Mouse (Mus musculus): ENCODE measurements around the gene Ascl5. TPM values are rescaled to one million over a fixed set of nuclear protein-coding genes. Genes with fewer than 3 reads are reported as not detected.

Ascl5 gene
- polyA plus RNA-seq, 1 experiment from 2014 or later: not detected

- Histone ChIP-seq H3K4me1 (replicated peaks; ENCODE audit: control insufficient read depth, insufficient read depth, low read length) (no peaks in the 10 kb centered on the region), H3K36me3 (ENCODE audit: control insufficient read depth, insufficient read depth) (no peaks in the 10 kb centered on the region), H3K9ac (ENCODE audit: low read depth, low read length) (no peak overlapping the region), H3K4me3 (ENCODE audit: low read depth, low read length) (no peak overlapping the region), H3K27ac (ENCODE audit: low read depth, low read length) (no peak overlapping the region), H3K4me2 (replicated peaks; ENCODE audit: low read depth) (no peak overlapping the region), H3K27me3 (replicated peaks; ENCODE audit: control insufficient read depth, insufficient read depth, low read length) (peaks cover 45% of the 10 kb centered on the region), H3K9me3 (ENCODE audit: control insufficient read depth) (no peaks in the 10 kb centered on the region)
- WGBS: 10% methylated on average over 2 of the region's 2 CpGs
- ATAC-seq: no peak
- TF ChIP-seq CTCF (IDR thresholded peaks at IDR 0.05; ENCODE audit: low read depth): peak; percentile 76
Measured at GRCm38 (mm10) chr1:136047432-136047831, 3.2 kb upstream of the Ascl5 start.

- Histone ChIP-seq H3K27me3 (replicated peaks; ENCODE audit: control insufficient read depth, insufficient read depth, low read length) (peaks cover 40% of the 10 kb centered on the region), H3K27ac (ENCODE audit: low read depth, low read length) (no peak overlapping the region)
- WGBS: 71% methylated on average over 9 of the region's 9 CpGs
Measured at GRCm38 (mm10) chr1:136047894-136048293, 2.7 kb upstream of the Ascl5 start.

GRCm38 (mm10) chr1:136051013-136051315 is 360 bp downstream of the Ascl5 start:
- H3K4me3 ChIP-seq (ENCODE audit: low read depth, low read length): peak overlapping the region; percentile 21; the same call in 1 of the 2 replicates
- peaks cover 43% of the 10 kb centered on the region for H3K27me3 ChIP-seq (replicated peaks; ENCODE audit: control insufficient read depth, insufficient read depth, low read length)
- H3K9me3 ChIP-seq (ENCODE audit: control insufficient read depth): no peaks in the 10 kb centered on the region
- WGBS: under 1% methylated on average over 34 of the region's 36 CpGs
- no peaks in the 10 kb centered on the region for H3K4me1 ChIP-seq (replicated peaks; ENCODE audit: control insufficient read depth, insufficient read depth, low read length)
- H3K27ac ChIP-seq (ENCODE audit: low read depth, low read length): no peak overlapping the region
- 0 out of 2 replicates have a peak overlapping the region, but pooled peaks have one; percentile 17 for H3K9ac ChIP-seq (ENCODE audit: low read depth, low read length)
- H3K4me2 ChIP-seq (replicated peaks; ENCODE audit: low read depth): peak overlapping the region; percentile 60
- TF ChIP-seq CTCF (IDR thresholded peaks at IDR 0.05; ENCODE audit: low read depth): no peak
- no peaks in the 10 kb centered on the region for H3K36me3 ChIP-seq (ENCODE audit: control insufficient read depth, insufficient read depth)
- peak; percentile 47; the same call in 1 of the 2 replicates for ATAC-seq

More at GRCm38 (mm10) chr1:136047894-136048293, 2.7 kb upstream of the Ascl5 start:
- no peaks in the 10 kb centered on the region for H3K36me3 ChIP-seq (ENCODE audit: control insufficient read depth, insufficient read depth)
- H3K4me1 ChIP-seq (replicated peaks; ENCODE audit: control insufficient read depth, insufficient read depth, low read length): no peaks in the 10 kb centered on the region
- H3K4me3 ChIP-seq (ENCODE audit: low read depth, low read length): no peak overlapping the region
- no peak overlapping the region for H3K4me2 ChIP-seq (replicated peaks; ENCODE audit: low read depth)
- no peak for TF ChIP-seq CTCF (IDR thresholded peaks at IDR 0.05; ENCODE audit: low read depth)
- ATAC-seq: no peak
- H3K9ac ChIP-seq (ENCODE audit: low read depth, low read length): no peak overlapping the region
- H3K9me3 ChIP-seq (ENCODE audit: control insufficient read depth): no peaks in the 10 kb centered on the region

- ATAC-seq: peak; percentile 41; the same call in 1 of the 2 replicates
- Histone ChIP-seq H3K4me3 (ENCODE audit: low read depth, low read length) (peak overlapping the region; percentile 21; the same call in 1 of the 2 replicates), H3K4me2 (replicated peaks; ENCODE audit: low read depth) (peak overlapping the region; percentile 60), H3K36me3 (ENCODE audit: control insufficient read depth, insufficient read depth) (no peaks in the 10 kb centered on the region), H3K9ac (ENCODE audit: low read depth, low read length) (0 out of 2 replicates have a peak overlapping the region, but pooled peaks have one; percentile 17), H3K9me3 (ENCODE audit: control insufficient read depth) (no peaks in the 10 kb centered on the region), H3K4me1 (replicated peaks; ENCODE audit: control insufficient read depth, insufficient read depth, low read length) (no peaks in the 10 kb centered on the region), H3K27ac (ENCODE audit: low read depth, low read length) (no peak overlapping the region), H3K27me3 (replicated peaks; ENCODE audit: control insufficient read depth, insufficient read depth, low read length) (peaks cover 43% of the 10 kb centered on the region)
- 0% methylated on average over 6 of the region's 6 CpGs for WGBS
- TF ChIP-seq CTCF (IDR thresholded peaks at IDR 0.05; ENCODE audit: low read depth): peak; percentile 92
Measured at GRCm38 (mm10) chr1:136051465-136051864, 861 bp downstream of the Ascl5 start.

- H3K9me3 ChIP-seq (ENCODE audit: control insufficient read depth): no peaks in the 10 kb centered on the region
- no peak within 1 kb of the TSS for H3K4me3 ChIP-seq (ENCODE audit: low read depth, low read length)
- H3K36me3 ChIP-seq (ENCODE audit: control insufficient read depth, insufficient read depth): no peaks in the 10 kb centered on the region
- no peak within 1 kb of the TSS for H3K27ac ChIP-seq (ENCODE audit: low read depth, low read length)
- ATAC-seq: no peak
- H3K9ac ChIP-seq (ENCODE audit: low read depth, low read length): no peak within 1 kb of the TSS
- H3K4me1 ChIP-seq (replicated peaks; ENCODE audit: control insufficient read depth, insufficient read depth, low read length): no peaks in the 10 kb centered on the region
- H3K27me3 ChIP-seq (replicated peaks; ENCODE audit: control insufficient read depth, insufficient read depth, low read length): peaks cover 43% of the 10 kb centered on the region
- TF ChIP-seq CTCF (IDR thresholded peaks at IDR 0.05; ENCODE audit: low read depth): no peak
- H3K4me2 ChIP-seq (replicated peaks; ENCODE audit: low read depth): no peak within 1 kb of the TSS
- WGBS: 60% methylated on average over 11 of the region's 11 CpGs
Measured at GRCm38 (mm10) chr1:136052547-136052946, 1.9 kb downstream of the Ascl5 start, which contains the start of gene Cacna1s. Gene Cacna1s, plus strand, starts transcription at chr1:136052750.

GRCm38 (mm10) chr1:136055771-136056170 is 5.2 kb downstream of the Ascl5 start:
- 83% methylated on average over 3 of the region's 3 CpGs for WGBS
- Histone ChIP-seq H3K9me3 (ENCODE audit: control insufficient read depth) (no peaks in the 10 kb centered on the region), H3K4me2 (replicated peaks; ENCODE audit: low read depth) (no peak overlapping the region), H3K4me1 (replicated peaks; ENCODE audit: control insufficient read depth, insufficient read depth, low read length) (no peaks in the 10 kb centered on the region), H3K9ac (ENCODE audit: low read depth, low read length) (no peak overlapping the region), H3K36me3 (ENCODE audit: control insufficient read depth, insufficient read depth) (no peaks in the 10 kb centered on the region), H3K4me3 (ENCODE audit: low read depth, low read length) (no peak overlapping the region), H3K27me3 (replicated peaks; ENCODE audit: control insufficient read depth, insufficient read depth, low read length) (peaks cover 16% of the 10 kb centered on the region), H3K27ac (ENCODE audit: low read depth, low read length) (no peak overlapping the region)
- ATAC-seq: no peak
- no peak for TF ChIP-seq CTCF (IDR thresholded peaks at IDR 0.05; ENCODE audit: low read depth)
